Mouse (Mus musculus) heart, embryonic 15.5 days (tissue): Measurements from ENCODE around the gene Bpifb2. TPM values are rescaled to one million over a fixed set of nuclear protein-coding genes. Genes with fewer than 3 reads are reported as not detected.
"Not testable (repeated sequence)": the region's sequence is repeated elsewhere in the genome, so short reads cannot be mapped to it uniquely, and the experiment has no call there.

Experiments used
- ATAC-seq: fragments of 200-750 bp; cut with Nextera tagmentation; replicated peaks from 2 replicates; pipeline ENCODE4 v1.8.0; 2017; ENCODE audit warnings: low read depth, moderate TSS enrichment; ENCODE audit not compliant: insufficient number of reproducible peaks, insufficient read depth, low FRiP score
- H3K27ac ChIP-seq: fragments of 300-500 bp; sonication (generic); 2 replicates; pipeline ENCODE4 v1.5.1; 2015; ENCODE audit warnings: mild to moderate bottlenecking, inconsistent platforms
- H3K27me3 ChIP-seq: fragments of 300-500 bp; sonication (generic); 2 replicates; pipeline ENCODE4 v1.6.1; 2015; ENCODE audit warnings: inconsistent platforms
- H3K36me3 ChIP-seq: fragments of 300-500 bp; sonication (generic); 2 replicates; pipeline ENCODE4 v1.6.1; 2015; ENCODE audit warnings: mild to moderate bottlenecking, inconsistent platforms
- H3K4me1 ChIP-seq: fragments of 300-500 bp; sonication (generic); replicated peaks from 2 replicates; pipeline ENCODE4 v1.6.1; 2015; ENCODE audit warnings: inconsistent platforms
- H3K4me2 ChIP-seq: fragments of 300-500 bp; sonication (generic); 2 replicates; pipeline ENCODE4 v1.6.1; 2015; ENCODE audit warnings: inconsistent platforms, mild to moderate bottlenecking, moderate library complexity
- H3K4me3 ChIP-seq: fragments of 300-500 bp; sonication (generic); 2 replicates; pipeline ENCODE4 v1.5.1; 2015; ENCODE audit warnings: mild to moderate bottlenecking, inconsistent platforms
- H3K9ac ChIP-seq: fragments of 300-500 bp; sonication (generic); 2 replicates; pipeline ENCODE4 v1.6.1; 2015; ENCODE audit warnings: mild to moderate bottlenecking, inconsistent platforms
- H3K9me3 ChIP-seq: fragments of 300-500 bp; sonication (generic); replicated peaks from 2 replicates; pipeline ENCODE4 v1.6.1; 2016; ENCODE audit warnings: inconsistent platforms
- WGBS: fragments of 180-500 bp; shearing (Covaris S2); methylation state at CpG from one replicate; pipeline ENCODE4 v1.1.7; 2015; ENCODE audit warnings: mixed read lengths; 5-methylcytosine and 5-hydroxymethylcytosine counted together
- polyA plus RNA-seq: library from polyadenylated mRNA; unstranded; fragments of >200 nt; fragmentation: Nextera tagmentation; extraction: Ambion mirVana; gene quantifications from 2 replicates; pipeline ENCODE4 v1.2.1, GENCODE M21; 2015

Gene Bpifb2
- polyA plus RNA-seq = not detected in 2 replicates

- no peak within 1 kb of the TSS for H3K9ac ChIP-seq
- no peaks in the 10 kb centered on the region for H3K36me3 ChIP-seq
- H3K9me3 ChIP-seq = no peaks in the 10 kb centered on the region
- H3K4me1 ChIP-seq = no peaks in the 10 kb centered on the region
- H3K27me3 ChIP-seq = no peaks in the 10 kb centered on the region; the same call in 1 of the 2 replicates
- no peak for ATAC-seq
- H3K4me2 ChIP-seq = no peak within 1 kb of the TSS
- WGBS = 67% methylated on average over 9 of the region's 9 CpGs
- H3K4me3 ChIP-seq = no peak within 1 kb of the TSS
- no peak within 1 kb of the TSS for H3K27ac ChIP-seq
These were observed at the start of gene Bpifb2 for GRCm38 (mm10) chr2:153874745-153875144. Gene Bpifb2 (plus strand): TSS chr2:153875045.

GRCm38 (mm10) chr2:153825900-153826299 is 48.9 kb upstream of the Bpifb2 start:
- H3K9me3 ChIP-seq, H3K27me3 ChIP-seq, H3K36me3 ChIP-seq, ATAC-seq, H3K4me1 ChIP-seq, H3K9ac ChIP-seq, H3K4me3 ChIP-seq, H3K27ac ChIP-seq, H3K4me2 ChIP-seq: not testable (repeated sequence)
- 55% methylated on average over 32 of the region's 32 CpGs for WGBS

GRCm38 (mm10) chr2:153827171-153827830 is 47.5 kb upstream of the Bpifb2 start:
- Histone ChIP-seq H3K27ac (no peak overlapping the region), H3K27me3 (peaks cover 5% of the 10 kb centered on the region; the same call in 1 of the 2 replicates), H3K4me2 (no peak overlapping the region), H3K4me1 (peaks cover 6% of the 10 kb centered on the region), H3K9ac (no peak overlapping the region), H3K4me3 (no peak overlapping the region), H3K9me3 (no peaks in the 10 kb centered on the region), H3K36me3 (no peaks in the 10 kb centered on the region)
- WGBS = 79% methylated on average over 8 of the region's 8 CpGs
- ATAC-seq = no peak

GRCm38 (mm10) chr2:153828704-153829103 is 46.1 kb upstream of the Bpifb2 start:
- Histone ChIP-seq H3K27ac (no peak overlapping the region), H3K27me3 (peaks cover 5% of the 10 kb centered on the region; the same call in 1 of the 2 replicates), H3K9me3 (no peaks in the 10 kb centered on the region), H3K36me3 (no peaks in the 10 kb centered on the region), H3K4me1 (peaks cover 6% of the 10 kb centered on the region), H3K4me2 (no peak overlapping the region), H3K4me3 (no peak overlapping the region), H3K9ac (no peak overlapping the region)
- no peak for ATAC-seq
- WGBS = 79% methylated on average over 7 of the region's 7 CpGs

GRCm38 (mm10) chr2:153833291-153833690 is 41.6 kb upstream of the Bpifb2 start:
- Histone ChIP-seq H3K36me3 (no peaks in the 10 kb centered on the region), H3K27me3 (peaks cover 8% of the 10 kb centered on the region; the same call in 1 of the 2 replicates), H3K27ac (no peak overlapping the region), H3K4me2 (no peak overlapping the region), H3K9me3 (no peaks in the 10 kb centered on the region), H3K9ac (no peak overlapping the region), H3K4me3 (no peak overlapping the region), H3K4me1 (no peaks in the 10 kb centered on the region)
- whole genome bisulfite sequencing = 80% methylated on average over 8 of the region's 8 CpGs
- no peak for ATAC-seq

- H3K27me3 ChIP-seq = no peaks in the 10 kb centered on the region
- no peak for ATAC-seq
- WGBS = 76% methylated on average over 8 of the region's 8 CpGs
These were observed 32.0 kb upstream of the Bpifb2 start for GRCm38 (mm10) chr2:153842854-153843253.

GRCm38 (mm10) chr2:153848389-153848788 is 26.5 kb upstream of the Bpifb2 start:
- ATAC-seq = no peak
- H3K4me3 ChIP-seq = no peak overlapping the region
- H3K9me3 ChIP-seq = no peaks in the 10 kb centered on the region
- WGBS = 72% methylated on average over 3 of the region's 3 CpGs
- H3K9ac ChIP-seq = no peak overlapping the region
- H3K4me2 ChIP-seq = no peak overlapping the region
- H3K27me3 ChIP-seq = no peaks in the 10 kb centered on the region
- no peak overlapping the region for H3K27ac ChIP-seq
- no peaks in the 10 kb centered on the region for H3K36me3 ChIP-seq
- H3K4me1 ChIP-seq = no peaks in the 10 kb centered on the region

More at GRCm38 (mm10) chr2:153842854-153843253, 32.0 kb upstream of the Bpifb2 start:
- no peak overlapping the region for H3K27ac ChIP-seq
- H3K4me3 ChIP-seq = no peak overlapping the region
- no peak overlapping the region for H3K9ac ChIP-seq
- no peaks in the 10 kb centered on the region for H3K36me3 ChIP-seq
- H3K4me2 ChIP-seq = no peak overlapping the region
- H3K9me3 ChIP-seq = no peaks in the 10 kb centered on the region
- H3K4me1 ChIP-seq = no peaks in the 10 kb centered on the region

- H3K4me1 ChIP-seq = no peaks in the 10 kb centered on the region
- WGBS = 78% methylated on average over 6 of the region's 6 CpGs
- no peak overlapping the region for H3K4me2 ChIP-seq
These were observed 24.4 kb upstream of the Bpifb2 start for GRCm38 (mm10) chr2:153850351-153851029.

GRCm38 (mm10) chr2:153851030-153851360 is 23.9 kb upstream of the Bpifb2 start:
- H3K4me3 ChIP-seq = no peak overlapping the region
- 37% methylated on average over 4 of the region's 4 CpGs for WGBS
- H3K27me3 ChIP-seq = no peaks in the 10 kb centered on the region
- no peaks in the 10 kb centered on the region for H3K4me1 ChIP-seq
- H3K9me3 ChIP-seq = no peaks in the 10 kb centered on the region
- ATAC-seq = no peak
- no peak overlapping the region for H3K27ac ChIP-seq
- H3K9ac ChIP-seq = no peak overlapping the region
- no peaks in the 10 kb centered on the region for H3K36me3 ChIP-seq
- no peak overlapping the region for H3K4me2 ChIP-seq

More at GRCm38 (mm10) chr2:153850351-153851029, 24.4 kb upstream of the Bpifb2 start:
- no peak overlapping the region for H3K27ac ChIP-seq
- H3K4me3 ChIP-seq = no peak overlapping the region
- H3K27me3 ChIP-seq = no peaks in the 10 kb centered on the region
- no peaks in the 10 kb centered on the region for H3K9me3 ChIP-seq
- H3K9ac ChIP-seq = no peak overlapping the region
- no peaks in the 10 kb centered on the region for H3K36me3 ChIP-seq
- no peak for ATAC-seq

- Histone ChIP-seq H3K4me3 (no peak overlapping the region), H3K4me2 (no peak overlapping the region), H3K36me3 (no peaks in the 10 kb centered on the region), H3K27me3 (peaks cover 7% of the 10 kb centered on the region; the same call in 1 of the 2 replicates), H3K27ac (no peak overlapping the region), H3K9me3 (no peaks in the 10 kb centered on the region), H3K4me1 (no peaks in the 10 kb centered on the region), H3K9ac (no peak overlapping the region)
- no peak for ATAC-seq
- 17% methylated on average over 5 of the region's 5 CpGs for WGBS
These were observed 21.3 kb upstream of the Bpifb2 start for GRCm38 (mm10) chr2:153853544-153853943.

- Histone ChIP-seq H3K4me2 (no peak overlapping the region), H3K4me3 (no peak overlapping the region), H3K4me1 (no peaks in the 10 kb centered on the region)
These were observed 15.3 kb upstream of the Bpifb2 start for GRCm38 (mm10) chr2:153859581-153859980.

More at GRCm38 (mm10) chr2:153859581-153859980, 15.3 kb upstream of the Bpifb2 start:
- no peaks in the 10 kb centered on the region for H3K36me3 ChIP-seq
- ATAC-seq = no peak
- no peak overlapping the region for H3K9ac ChIP-seq
- no peak overlapping the region for H3K27ac ChIP-seq
- H3K9me3 ChIP-seq = no peaks in the 10 kb centered on the region
- WGBS = 66% methylated on average over 2 of the region's 2 CpGs
- H3K27me3 ChIP-seq = peaks cover 7% of the 10 kb centered on the region; the same call in 1 of the 2 replicates
